Mouse (Mus musculus): ENCODE data around the gene Nox4.

Nox4 gene

DNA sequence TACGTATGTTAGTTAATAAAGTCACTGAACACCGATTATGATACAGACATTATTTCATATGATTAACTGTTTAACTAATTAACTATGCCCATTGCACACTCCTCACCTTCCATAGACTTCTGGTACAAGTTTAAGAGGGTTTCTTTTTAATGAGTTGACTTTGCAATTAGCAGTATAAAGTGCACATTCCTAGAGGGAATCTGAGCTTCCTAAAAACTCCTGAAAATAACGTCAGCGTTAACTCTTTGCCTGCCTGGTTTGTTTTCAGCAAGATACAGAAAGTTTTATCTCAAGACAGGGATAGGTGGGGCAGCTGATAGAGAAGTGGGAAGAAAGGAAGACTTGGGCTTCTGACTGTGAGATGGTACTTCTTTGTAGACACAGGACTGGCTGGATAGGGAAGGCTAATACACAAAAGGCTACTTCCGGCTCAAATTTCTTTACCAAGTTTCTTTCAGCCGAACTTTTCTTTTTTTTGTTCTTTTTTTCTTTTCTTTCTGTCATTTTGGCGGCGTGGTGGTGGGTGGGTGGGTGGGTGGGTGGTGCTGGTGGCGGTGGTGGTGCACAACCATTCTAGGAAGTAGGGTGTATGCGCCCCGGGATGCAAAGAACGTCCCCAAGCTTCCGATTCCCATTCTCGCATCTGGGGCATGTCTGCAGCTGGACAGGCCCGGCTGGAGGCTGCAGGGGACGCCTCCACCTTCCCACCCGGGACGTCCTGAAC, at the start of gene Nox4:
Nox4 (plus strand) TSS at position 241 of the 724 bp plus-strand sequence.
- no peak for DNase-seq (ENCODE audit: low spot score)

- DNase-seq (ENCODE audit: low spot score): no peak
These were observed 41.1 kb upstream of the Nox4 start for GRCm38 (mm10) chr7:87204751-87205150.

DNA sequence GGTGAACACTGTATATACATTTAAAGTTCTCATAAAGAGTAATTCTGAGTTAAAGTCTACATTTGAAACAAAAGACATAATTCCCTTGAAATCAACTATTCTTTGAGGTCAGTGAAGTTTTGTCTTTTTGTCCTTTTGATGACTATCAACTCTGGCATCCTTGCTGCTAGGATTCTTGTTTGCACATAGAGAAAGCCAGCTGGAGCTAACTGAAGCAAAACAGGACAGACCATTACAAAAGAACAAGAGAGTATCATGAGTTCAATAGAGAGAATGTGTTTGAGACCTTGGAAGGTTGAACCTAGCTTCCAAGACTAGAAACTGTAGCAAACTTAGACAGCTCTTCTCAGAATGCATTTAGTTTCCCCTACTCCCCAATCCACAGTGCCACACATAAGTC, 24.2 kb upstream of the Nox4 start:
- no peak for DNase-seq (ENCODE audit: low spot score)

- no peak for DNase-seq (ENCODE audit: low spot score)
These were observed 23.1 kb upstream of the Nox4 start for GRCm38 (mm10) chr7:87222751-87223150.

DNA sequence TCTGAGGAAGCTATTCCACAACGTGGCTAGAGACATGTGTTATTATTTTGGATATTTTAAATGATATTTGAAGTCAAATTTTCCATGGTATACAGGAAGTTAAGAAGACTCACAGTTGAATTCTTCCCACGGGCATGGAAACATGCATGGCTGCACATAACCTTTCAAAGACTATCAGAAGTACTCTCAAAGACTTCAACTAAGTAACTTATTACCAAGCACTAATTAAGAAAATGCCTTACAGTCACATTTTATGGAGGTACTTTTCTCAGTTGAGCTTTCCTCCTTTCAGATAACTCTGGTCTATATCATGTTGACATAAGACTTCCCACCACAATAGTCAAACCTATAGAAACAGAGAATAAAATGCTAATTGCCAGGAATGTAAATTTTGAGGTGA, 20.3 kb upstream of the Nox4 start:
- DNase-seq (ENCODE audit: low spot score): no peak

- DNase-seq (ENCODE audit: low spot score): no peak
These were observed 18.6 kb upstream of the Nox4 start for GRCm38 (mm10) chr7:87227051-87227948.

DNA sequence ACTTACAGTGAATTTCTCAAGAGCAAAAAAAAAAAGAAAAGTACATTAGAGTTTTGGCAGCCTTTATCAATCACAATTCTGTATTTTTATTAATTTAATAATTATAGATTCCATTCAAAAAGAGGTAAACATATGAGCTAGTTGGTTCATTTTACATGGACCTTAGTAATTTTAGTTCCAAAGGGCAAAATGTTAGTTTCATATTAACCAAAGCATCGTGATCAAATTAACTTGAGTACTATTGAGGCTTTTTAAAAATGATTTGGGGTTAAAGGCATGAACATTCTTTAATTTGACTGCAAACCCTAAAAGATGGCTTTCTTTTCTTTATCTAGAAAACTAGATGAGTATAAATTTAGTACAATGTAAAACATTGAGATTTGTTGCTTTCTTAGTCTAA, 16.4 kb upstream of the Nox4 start:
- no peak for DNase-seq (ENCODE audit: low spot score)

DNA sequence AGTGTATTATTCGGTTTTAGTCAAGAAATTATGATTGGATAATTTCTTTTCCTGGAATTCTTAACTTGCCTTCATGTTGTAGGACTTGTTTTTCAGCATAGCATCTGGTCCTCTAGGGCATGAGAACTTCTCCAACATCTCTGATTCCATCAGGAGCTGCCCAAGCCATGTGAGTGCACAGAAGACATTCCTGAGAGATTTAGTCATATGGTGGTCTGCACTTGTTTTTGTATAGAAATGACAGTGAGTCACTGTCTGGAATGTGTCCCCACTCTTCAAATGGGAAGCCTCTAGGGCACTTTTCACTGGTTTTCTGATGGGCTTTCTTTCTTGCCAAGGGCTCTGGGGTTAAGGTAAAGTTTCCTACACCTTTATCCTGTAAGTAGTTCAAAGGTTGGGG, 4.8 kb upstream of the Nox4 start:
- no peak for DNase-seq (ENCODE audit: low spot score)

- peak; percentile 74 for DNase-seq (ENCODE audit: low spot score)
These were observed 661 bp downstream of the Nox4 start for GRCm38 (mm10) chr7:87246580-87246934.

DNA sequence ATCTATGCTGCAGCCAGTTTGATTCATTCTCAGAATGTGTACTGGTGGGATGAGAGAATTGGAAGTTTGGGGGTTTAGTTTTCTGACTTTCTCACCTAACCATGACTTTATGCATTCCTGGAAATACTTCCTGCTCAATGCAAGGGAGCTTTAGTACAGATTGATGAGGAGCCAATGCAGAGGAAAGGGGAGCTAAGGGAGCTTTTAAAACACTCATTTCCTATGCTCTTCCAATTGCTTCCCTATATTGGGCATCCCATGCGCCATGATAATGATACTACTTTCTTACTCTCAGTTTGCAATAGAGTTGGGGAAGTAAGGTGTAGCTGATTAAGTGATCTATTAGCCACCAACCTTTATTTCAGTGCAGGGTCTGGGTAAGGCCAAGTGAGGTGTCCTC, 1.0 kb downstream of the Nox4 start:
- DNase-seq (ENCODE audit: low spot score): no peak

DNA sequence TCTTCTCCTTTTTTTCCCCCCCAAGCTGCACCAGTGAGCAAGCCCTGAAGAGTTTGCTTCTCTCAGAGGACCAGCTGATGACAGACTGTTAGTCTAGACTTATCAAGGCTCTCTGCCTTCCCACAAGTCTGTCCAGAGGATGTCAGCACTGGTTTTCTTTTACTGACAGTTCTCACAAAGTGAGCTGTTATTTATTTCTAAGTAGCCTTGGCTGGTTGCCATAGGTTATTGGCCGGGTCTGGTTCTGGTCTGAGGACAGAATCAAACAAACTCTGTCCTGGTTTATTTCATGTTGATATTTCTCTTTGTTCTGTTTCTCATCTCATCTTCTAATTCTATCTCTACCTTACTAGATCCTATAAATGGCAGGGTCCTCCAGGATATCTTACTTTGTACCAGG, 2.0 kb downstream of the Nox4 start:
- no peak for DNase-seq (ENCODE audit: low spot score)

GRCm38 (mm10) chr7:87252071-87252470, 6.2 kb downstream of the Nox4 start:
- no peak for DNase-seq (ENCODE audit: low spot score)

DNA sequence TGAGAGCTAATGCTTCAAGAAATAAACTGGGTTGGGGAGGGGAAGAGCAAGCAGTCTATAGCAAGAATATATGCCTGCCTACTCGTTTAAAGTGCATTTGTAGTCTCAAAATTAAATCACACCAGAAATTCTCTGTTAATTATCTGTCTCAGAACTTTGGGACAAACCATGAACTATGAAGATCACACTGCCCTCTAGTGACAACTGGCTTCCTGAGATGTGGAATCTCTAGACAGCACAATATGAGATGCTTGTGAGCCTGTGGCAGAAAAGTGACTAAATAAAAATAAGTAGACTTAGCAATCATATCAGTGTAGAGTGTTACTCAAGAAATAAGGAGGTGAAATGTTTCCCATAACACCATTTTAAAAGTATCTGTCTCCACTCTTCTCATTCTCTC, 31.3 kb downstream of the Nox4 start:
- no peak for DNase-seq (ENCODE audit: low spot score)

GRCm38 (mm10) chr7:87303726-87304315, 57.9 kb downstream of the Nox4 start:
- DNase-seq (ENCODE audit: low spot score): no peak

- no peak for DNase-seq (ENCODE audit: low spot score)
These were observed 75.7 kb downstream of the Nox4 start for GRCm38 (mm10) chr7:87321571-87321970.

GRCm38 (mm10) chr7:87322085-87322484, 76.2 kb downstream of the Nox4 start:
- DNase-seq (ENCODE audit: low spot score): no peak

GRCm38 (mm10) chr7:87330782-87331558, 85.1 kb downstream of the Nox4 start:
- DNase-seq (ENCODE audit: low spot score): no peak

GRCm38 (mm10) chr7:87345598-87345997, 99.7 kb downstream of the Nox4 start:
- no peak for DNase-seq (ENCODE audit: low spot score)

- no peak for DNase-seq (ENCODE audit: low spot score)
These were observed 106.9 kb downstream of the Nox4 start for GRCm38 (mm10) chr7:87352818-87353217.

GRCm38 (mm10) chr7:87367834-87368233, 121.9 kb downstream of the Nox4 start:
- no peak for DNase-seq (ENCODE audit: low spot score)

DNA sequence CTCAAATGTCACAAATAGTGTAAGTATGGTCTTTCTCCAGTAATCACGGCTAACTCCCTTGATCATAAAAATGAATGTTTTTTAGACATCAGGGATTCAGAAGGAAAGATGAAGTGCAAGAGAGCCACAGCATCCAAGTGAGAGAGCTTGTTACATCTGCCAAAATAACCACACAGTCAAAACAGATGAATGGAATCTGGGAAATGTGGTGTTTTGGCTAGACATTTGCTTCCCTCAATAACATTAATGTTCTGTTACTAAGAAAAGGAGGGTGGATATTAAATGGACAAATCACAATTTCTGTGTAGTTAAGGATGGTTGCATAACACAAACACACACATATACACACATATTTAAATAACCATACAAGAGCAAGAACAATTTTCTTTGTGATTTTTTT, 123.2 kb downstream of the Nox4 start:
- no peak for DNase-seq (ENCODE audit: low spot score)

GRCm38 (mm10) chr7:87370789-87371188, 124.9 kb downstream of the Nox4 start:
- no peak for DNase-seq (ENCODE audit: low spot score)
